Mouse (Mus musculus): ENCODE results near the gene Rbmxl1.
"Not testable (repeated sequence)": the region's sequence is repeated elsewhere in the genome, so short reads cannot be mapped to it uniquely, and the experiment has no call there.

The Rbmxl1 gene

DNA sequence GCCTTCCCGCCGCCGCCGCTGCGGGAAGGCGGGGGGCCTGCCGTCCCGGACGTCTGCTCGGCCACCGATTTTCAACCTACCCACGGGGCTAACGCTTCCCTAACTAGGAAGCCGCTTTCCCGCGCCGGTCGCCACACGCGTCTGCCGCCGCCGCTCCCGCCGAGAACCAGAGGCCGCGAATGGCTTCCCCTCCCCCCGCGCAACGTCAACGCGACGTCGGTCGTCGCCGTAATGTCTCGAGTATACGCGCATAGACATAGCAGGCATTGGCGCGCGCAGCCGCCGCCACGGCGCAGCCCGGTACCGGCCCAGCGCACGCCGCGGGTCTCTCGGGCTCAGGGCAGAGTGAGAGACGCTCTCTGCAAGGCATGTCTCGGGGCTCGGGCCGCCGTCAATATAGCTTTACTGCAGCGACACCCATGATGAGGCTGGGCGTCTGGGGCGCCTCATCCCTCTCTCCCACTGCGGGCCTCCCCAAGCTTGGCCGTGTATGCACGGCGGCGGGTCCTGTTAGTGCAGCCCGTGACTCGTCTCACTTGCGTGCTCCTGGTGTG, at the start of gene Rbmxl1:
Gene Rbmxl1 (minus strand): TSS at position 180 of the 554 bp plus-strand sequence.
- in situ Hi-C loops (cut with MseI, MboI), result no loop called here

DNA sequence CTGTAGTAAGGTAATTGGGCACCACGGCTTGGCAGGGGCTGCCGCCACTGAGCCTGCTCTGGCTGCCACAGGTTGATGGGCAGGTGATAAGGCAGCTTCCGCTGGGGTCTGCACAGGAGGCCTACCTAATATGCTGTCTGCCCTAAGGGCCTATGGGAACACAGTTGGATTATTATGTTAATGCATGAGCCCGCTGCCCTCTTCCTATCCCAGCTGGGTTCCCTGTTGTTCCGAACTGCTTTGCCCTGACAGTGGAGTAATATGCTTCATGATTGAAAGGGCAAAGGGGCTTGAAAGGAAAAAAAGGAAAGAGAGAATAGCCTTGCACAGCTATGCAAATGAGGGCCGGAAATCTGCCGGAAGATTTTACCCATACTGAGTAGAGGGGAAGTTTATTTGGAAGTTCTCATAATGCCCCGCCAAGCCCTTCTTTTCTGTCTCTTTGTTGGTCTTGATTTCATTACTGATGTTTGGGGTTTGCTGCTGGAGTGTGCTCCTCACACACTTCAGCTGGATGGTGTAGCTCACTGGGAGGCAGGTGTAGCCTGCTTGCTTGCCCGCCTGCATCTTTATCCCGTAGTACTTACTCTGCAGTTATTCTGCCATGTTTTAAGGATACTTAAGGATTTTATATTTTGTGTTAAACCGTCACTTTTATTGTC, 48.2 kb upstream of the Rbmxl1 start:
- in situ Hi-C loops (cut with MseI, MboI), result no loop called here

DNA sequence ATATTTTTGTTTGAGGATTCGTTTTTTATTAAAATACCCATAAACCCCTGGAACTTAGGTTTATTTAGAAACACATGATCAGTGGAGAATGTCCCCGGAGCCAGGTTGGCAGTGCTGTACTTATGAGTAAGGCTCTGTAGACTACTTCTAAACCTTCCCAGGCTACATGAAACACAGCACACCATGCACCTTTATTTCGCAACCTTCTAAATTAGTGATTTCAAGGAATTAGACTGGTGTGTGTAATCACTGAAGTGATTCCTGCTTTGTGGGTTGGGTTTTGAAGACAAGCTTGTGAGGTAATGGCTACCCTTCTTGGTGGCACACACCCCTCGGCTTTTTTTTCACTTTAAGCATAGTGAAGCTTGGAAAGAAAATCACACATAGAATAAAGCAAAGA, 47.1 kb upstream of the Rbmxl1 start:
- in situ Hi-C loops (cut with MseI, MboI), result no loop called here

DNA sequence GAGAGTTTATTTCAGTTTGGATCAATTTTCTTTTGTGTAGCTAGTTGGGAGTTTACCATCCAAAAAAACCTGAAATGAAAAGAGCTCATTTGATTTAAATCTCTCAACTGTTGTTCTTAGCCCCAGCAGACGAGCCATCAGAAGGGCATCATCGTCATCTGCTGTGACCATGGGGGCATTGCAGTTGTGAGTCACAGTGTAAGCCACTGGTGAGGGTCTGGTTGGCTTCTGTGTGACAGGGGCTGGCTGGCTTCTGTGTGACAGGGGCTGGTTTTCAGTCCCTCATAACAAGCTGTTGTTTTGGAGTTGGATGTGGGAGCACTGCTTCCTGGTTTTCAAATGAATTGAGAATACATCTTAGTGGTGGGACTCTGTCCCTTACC, 42.0 kb upstream of the Rbmxl1 start:
- in situ Hi-C loops (cut with MseI, MboI), result no loop called here

DNA sequence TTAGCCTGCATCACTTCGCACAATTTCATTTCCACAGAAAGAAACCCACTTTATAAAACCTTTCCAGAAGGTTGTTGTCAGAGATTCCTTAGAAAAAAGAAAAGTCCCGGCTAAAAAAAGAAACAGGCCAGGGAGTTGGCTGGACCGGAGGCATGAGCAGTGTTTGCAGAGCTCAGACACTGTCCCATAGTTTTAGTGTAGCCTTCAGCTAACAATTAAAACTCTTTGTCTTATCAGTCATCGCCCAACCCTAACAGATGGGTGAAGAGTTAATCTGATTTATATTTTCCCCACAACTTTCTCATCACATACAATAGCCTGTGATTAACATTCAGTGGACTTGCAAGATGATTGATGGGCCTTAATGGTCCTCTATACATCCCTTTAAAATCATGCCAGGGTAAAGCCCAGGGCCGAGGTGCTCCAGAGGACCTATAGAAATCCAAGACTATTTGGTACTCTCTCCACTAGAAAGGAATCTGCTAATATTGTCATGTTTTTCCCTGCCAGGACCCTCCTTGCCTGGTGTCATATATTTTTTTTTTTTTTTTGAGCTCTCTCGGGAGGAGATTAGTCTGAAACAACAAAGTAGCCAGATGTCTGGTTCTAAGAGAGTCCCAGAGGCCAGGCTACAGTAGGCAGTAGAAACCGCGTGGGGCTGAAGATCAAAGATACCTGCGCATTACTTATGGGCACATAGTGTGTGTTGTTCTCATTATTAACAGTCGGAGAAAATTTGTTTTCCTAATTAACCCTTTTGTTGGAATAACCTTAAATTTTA, 41.5 kb upstream of the Rbmxl1 start:
- in situ Hi-C loops (cut with MseI, MboI), result no loop called here

DNA sequence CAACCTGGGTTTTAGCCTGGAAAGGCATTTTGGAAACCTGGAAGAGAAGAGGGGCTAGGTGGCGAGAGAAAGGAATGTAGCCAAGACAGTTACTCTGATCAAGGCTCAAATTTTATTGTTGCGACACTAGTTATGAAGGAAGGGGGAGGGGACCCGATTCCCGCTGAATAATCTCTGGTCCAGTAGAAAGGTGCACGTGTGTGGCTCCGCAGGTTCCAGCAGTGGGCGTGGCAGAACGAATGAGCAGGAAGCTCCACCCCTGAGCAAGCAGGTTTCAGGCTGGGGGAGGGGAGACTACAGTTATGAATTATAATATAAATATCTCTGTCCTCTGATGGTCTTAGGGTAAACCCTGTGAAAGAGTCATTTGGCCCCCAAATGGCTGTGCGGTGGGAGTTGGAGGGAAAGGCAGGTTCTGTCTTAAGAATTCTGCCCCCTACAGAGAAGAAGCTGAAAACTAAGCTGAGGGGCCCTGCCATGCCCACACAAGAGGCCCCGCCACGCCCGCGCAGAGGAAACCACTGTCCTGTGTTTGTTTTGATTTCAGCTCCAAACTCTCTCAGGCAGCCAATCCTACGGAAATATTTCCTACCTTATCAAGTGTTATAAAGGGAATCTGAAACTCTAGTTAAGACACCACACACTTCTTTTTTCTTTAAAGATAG, 36.6 kb upstream of the Rbmxl1 start:
- in situ Hi-C loops (cut with MseI, MboI), result not testable (repeated sequence)

DNA sequence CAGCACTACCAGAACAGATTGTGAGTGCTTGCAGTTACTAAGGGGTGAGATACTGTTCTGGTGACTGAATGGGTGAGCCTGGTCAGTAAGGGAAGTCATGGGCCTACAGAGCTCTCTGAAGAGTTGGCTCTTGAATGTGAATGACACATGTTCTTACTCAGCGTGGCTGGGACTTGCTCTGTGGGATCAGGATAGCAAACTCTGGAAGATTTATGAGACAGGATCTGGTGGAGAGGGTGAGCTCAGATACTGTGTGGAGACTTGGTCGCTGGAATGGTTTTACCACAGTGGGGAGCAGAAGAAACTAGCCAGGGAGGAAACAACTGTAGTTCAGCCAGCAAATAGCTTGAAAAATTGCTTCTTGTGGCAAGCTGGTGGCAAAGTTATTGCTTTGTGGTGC, 35.8 kb upstream of the Rbmxl1 start:
- in situ Hi-C loops (cut with MseI, MboI), result no loop called here

DNA sequence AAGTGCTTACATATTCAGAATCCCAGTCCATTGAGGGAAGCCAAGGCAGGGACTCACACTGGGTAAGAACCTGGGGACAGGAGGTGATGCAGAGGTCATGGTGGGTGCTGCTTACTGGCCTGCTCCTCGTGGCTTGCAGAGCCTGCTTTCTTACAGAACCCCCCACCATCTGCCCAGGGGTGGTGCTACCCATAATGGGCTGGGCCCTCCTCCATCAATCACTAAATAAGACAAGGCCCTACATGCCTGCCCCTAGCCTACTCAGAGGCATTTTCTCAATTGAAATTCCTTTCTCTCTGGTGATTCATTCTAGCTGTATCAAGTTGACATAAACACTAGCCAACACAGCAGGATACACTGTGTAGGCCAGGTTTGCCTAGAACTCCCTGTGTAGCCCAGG, 34.9 kb upstream of the Rbmxl1 start:
- in situ Hi-C loops (cut with MseI, MboI), result no loop called here

DNA sequence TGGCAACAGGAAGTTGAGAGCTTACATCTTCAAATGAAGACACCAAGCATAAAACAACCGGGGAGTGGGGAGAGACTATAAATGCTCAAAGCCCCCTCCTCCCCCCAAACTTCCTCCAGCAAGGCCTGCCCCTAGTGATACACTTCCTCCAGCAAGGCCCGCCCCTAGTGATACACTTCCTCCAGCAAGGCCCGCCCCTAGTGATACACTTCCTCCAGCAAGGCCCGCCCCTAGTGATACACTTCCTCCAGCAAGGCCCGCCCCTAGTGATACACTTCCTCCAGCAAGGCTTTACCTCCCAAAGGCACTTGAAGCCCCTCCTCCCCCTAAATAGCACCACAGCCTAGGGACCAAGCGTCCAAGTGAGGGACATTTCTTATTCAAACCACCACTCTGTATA, 34.0 kb upstream of the Rbmxl1 start:
- in situ Hi-C loops (cut with MseI, MboI), result not testable (repeated sequence)

DNA sequence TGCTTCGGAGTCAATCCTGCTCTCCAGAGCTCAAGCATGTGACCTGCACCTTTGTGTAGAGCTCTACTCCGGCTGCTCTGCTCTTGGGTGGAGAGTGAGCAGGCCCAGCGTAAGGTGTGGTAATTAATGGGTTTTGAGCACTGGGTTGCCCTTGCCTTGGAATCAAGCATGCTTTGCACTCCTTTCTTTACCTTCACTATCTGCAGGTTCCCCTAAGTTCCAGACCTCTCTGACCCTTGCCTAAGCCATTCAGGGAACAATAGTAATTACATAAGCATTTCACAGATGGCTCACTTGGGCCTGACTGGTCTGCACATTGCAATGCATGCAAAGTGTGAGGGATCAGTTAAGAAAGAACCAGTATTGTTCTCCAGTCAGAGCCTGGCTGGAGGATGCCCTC, 29.1 kb upstream of the Rbmxl1 start:
- in situ Hi-C loops (cut with MseI, MboI), result no loop called here

DNA sequence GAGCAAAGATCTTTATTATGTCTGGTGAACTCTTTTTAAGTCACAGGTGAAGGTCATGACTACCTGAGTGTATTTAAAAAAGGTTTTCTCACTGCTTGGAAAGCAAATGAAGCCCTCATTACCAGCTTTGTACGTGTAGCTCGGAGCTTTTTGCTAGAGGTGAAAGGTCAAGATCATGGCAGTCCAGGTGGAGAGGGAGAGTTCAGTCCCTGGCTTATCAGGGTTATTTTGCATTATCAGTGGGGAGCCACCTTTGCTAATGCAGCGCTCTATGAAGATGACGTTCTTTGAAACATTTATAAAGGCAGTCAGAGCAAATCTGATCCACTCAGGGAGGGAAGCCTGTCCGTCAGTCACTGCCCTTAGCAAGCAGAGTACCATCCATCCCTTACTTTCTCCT, 28.0 kb upstream of the Rbmxl1 start:
- in situ Hi-C loops (cut with MseI, MboI), result no loop called here

DNA sequence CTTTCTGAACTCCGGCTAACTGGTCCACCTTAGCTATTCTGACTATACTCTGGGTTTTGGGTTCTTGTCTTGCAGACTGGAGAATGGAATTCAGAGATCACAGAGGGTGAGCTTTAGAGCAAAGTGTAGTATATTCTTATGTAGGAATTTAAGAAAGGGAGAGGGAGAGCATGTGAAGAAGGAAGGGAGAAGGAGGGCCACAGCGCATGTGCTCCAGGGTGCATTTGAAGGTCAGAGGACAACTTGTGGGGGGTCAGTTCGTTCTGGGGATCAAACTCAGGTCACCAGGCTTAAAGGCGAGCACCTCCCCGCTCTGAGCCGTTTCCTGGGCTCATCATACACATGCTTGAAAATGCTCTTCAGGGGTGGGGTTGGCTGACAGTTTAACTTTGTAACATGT, 25.3 kb upstream of the Rbmxl1 start:
- in situ Hi-C loops (cut with MseI, MboI), result no loop called here

DNA sequence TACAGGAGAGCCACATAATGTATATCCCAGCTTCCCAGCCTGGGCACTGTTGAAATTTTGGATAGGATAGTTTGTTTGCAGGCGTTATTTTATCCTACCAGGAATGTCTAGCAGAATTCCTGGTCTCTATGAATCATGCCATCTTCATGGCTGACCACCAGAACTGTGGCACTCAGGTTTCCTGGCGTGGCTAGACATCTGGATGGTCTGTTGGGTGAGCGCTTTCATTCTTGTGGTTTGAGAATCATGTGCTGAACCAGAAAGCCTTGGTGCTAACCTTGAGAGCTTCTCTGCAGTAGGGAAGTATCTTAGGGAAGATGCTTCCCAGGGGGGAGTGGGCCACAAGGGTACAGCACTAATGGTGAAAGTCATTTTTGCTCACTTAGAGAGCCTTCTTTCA, 6.4 kb upstream of the Rbmxl1 start:
- in situ Hi-C loops (cut with MseI, MboI), result no loop called here

DNA sequence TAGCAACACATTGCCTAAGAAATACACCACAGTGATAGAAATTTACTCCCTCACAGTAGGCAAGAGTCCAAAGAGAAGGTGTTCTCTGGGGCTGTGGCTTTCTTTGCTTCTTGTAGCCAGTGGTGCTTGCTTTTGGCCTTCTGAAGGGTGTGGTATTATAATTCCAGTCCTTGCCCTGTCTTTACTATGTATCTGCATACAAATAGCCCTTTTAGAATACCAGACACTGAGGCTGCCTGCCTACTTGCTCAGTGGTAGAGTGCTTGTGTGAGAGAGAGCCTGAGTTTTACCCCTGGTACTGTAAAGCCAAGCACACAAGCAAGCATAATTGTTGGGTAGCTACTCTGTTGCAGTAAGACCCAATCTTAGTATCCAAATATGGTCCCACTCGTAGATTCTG, 6.0 kb upstream of the Rbmxl1 start:
- in situ Hi-C loops (cut with MseI, MboI), result no loop called here

DNA sequence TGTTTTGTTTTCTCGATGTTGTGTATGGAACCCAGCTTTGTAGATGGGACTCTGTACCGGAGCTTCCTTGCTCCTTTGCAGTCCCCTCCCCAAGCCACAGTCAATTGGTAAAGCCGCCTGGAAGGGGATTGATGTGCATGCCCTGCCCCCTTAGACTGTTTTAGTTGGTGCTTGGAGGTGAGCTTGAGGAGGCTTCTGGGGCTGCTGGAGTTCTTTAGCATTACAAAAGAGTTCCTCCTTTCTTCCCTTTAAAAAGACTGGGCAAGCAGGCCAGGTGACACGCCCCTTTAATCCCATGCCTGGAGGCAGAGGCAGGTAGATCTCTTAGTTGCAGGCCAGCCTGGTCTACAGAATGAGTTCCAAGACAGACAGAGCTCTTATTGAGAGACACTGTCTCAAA, 4.4 kb upstream of the Rbmxl1 start:
- in situ Hi-C loops (cut with MseI, MboI), result no loop called here

DNA sequence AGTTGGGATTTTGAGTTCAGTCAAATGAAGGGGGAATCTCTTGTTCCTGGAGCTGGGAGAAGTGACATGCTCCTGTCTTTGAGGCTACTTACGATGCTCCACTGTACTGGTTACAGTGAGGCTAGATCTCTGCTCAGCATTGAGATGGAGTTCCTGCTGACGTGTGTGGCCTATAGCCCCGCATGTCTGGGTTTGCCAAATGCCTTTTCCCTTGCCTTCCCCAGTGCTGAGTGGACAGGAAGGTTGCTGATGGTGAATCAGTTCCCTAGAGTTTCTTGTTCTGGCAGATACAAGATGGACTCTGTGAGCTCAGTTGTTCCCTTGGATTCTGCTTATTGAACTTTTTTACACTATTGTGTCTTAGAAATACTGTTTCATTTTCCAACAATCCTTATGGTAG, 2.2 kb upstream of the Rbmxl1 start:
- in situ Hi-C loops (cut with MseI, MboI), result no loop called here

DNA sequence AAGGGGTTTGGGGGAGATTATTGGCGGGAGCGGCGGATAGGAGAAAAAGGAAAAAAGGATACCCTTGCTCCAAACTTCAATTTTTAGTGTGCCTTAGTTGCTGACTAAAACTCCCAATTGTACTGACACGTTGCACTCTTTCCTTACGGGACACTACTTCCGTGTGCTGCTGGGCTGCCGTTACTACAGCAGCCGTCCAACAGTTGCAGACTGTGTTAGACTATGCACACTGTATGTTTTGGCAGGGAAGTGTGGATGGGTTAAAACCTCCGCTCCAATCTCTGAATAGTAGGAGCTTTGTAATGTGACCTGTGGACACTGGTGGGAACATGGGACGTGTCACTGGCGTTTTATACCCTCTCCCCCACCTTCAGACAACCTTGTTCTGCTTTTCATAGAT, 1.4 kb upstream of the Rbmxl1 start:
- in situ Hi-C loops (cut with MseI, MboI), result no loop called here

DNA sequence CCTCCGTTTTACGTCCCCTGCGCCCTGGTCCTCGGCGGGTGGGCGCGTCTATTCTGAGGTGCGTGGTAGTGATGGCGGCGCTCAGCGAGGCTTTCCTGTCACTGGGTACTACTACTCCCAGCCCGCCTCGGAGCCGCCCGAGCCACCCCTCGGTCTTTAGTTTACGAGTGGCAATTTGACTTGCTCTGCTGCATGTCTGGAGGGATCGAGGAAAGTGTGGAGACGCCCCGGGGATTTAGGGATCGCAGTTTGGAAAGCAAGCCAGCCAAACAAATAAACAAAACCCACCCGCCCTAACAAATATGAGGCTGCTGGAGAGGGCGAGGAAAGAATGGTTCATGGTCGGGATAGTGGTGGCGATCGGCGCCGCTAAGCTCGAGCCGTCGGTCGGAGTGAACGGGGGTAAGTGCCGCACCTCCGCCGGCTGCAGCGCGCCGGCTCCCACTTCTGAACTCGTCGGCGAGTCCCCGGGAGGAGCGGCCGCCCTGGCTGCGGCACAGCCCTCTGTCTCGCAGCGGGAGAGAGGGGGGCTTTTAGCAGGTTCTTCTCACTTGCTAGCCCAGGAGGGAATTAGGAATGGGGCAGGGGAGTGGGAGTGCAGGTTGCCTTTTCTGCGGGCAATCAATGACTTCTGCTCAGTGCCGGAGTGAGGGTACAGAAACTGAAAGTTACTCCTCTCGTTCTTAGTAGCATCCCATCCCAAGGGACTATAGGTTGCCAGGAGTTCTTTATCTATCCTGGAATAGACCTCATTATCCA, 754 bp upstream of the Rbmxl1 start, which contains the start of gene Slc10a7:
Gene Slc10a7 (plus strand): TSS at position 74 of the 759 bp plus-strand sequence.
- in situ Hi-C loops (cut with MseI, MboI), result no loop called here

DNA sequence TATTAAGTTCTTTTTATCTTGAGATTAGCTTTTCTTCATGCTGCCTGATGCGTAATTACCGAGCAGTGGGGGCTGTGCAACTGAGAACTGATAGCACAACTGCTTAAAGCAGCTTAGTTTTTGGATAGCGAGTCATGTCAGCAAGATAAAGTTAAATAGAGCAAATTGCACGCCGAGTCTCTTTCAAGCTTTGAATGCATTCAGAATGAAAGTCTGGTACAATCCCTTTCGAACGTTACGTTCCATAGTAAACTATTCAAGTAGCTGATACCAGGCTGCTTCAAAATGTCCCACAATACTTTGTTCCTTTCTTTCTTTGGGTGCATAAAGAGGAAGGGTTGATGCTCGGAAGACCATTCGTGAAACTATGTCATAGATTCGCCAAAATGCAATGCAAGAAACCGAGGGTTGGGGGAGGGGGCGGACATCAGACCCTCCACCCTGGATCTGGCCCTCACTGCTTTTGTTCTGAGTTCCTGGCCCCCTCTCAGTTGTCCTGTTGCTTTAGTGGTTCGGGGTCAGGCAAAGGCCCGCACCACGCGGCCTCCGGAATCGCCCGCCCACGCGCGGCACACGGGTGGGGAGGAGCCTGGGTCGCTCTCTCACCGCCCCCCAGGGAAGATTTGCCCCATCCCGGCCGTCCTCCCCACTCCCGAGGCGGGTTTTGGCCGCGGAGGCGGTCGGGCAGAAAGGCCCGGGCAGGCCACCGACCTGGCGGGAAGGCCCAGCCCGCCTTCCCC, 549 bp downstream of the Rbmxl1 start:
- in situ Hi-C loops (cut with MseI, MboI), result no loop called here

DNA sequence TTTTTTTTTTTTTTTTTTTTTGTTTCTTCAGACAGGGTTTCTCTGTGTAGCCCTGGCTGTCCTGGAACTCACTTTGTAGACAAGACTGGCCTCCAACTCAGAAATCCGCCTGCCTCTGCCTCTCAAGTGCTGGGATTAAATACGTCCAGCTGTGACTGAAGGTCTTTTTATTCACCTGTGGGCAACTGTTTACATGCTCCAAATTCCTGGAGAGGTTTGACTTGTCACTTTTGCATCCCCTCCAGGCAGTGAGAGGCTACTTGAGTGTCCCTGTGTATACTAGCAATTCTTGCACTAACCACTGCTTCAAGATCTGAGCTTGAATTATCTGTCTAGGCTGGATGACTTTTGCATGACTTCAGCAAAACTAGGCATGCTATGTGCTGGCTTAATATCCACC, 6.0 kb downstream of the Rbmxl1 start:
- in situ Hi-C loops (cut with MseI, MboI), result no loop called here

DNA sequence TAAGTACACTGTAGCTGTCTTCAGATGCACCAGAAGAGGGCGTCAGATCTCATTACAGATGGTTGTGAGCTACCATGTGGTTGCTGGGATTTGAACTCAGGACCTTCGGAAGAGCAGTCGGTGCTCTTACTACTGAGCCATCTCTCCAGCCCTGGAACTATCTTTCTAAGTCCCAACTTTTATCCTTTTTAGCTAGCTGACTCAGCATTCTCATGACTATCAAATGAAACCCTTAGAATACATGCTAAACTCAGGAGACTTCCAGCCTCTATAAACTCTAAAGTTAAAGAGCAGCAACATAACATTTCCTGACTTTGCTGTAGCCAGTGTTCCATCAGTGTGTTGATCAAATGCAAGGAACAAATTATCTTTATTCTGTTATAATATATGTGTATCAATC, 12.4 kb downstream of the Rbmxl1 start:
- in situ Hi-C loops (cut with MseI, MboI), result not testable (repeated sequence)

Data from mouse trophoblast stem cell (cell line).